Mouse (Mus musculus) bone marrow, adult 2 months (tissue): ENCODE data around the gene Crb2. TPM values are rescaled to one million over a fixed set of nuclear protein-coding genes. Genes with fewer than 3 reads are reported as not detected.

Experiments
- H3K27ac ChIP-seq: fragments of 200-500 bp; 2 replicates; pipeline ENCODE4 v1.5.1; 2012; ENCODE audit warnings: low read depth, mild to moderate bottlenecking, control low read depth, inconsistent platforms, low read length; ENCODE audit not compliant: control insufficient read depth, poor library complexity, insufficient read depth
- H3K4me1 ChIP-seq: fragments of 200-500 bp; 2 replicates; pipeline ENCODE4 v1.6.1; 2011; ENCODE audit warnings: low read length; ENCODE audit not compliant: control insufficient read depth, insufficient read depth
- H3K4me3 ChIP-seq: fragments of 200-500 bp; replicated peaks from 2 replicates; pipeline ENCODE3; 2011; ENCODE audit warnings: mild to moderate bottlenecking, low read depth, low read length, control low read depth; ENCODE audit not compliant: control insufficient read depth
- CTCF ChIP-seq: fragments of 200-500 bp; IDR thresholded peaks from 2 replicates; pipeline ENCODE4 v1.5.1; 2011; ENCODE audit warnings: low read length, control low read depth; ENCODE audit not compliant: control insufficient read depth, insufficient read depth
- POLR2A ChIP-seq: fragments of 200-500 bp; IDR thresholded peaks from 2 replicates; pipeline ENCODE4 v1.6.1; 2011; ENCODE audit warnings: low read depth, mild to moderate bottlenecking, control low read depth, low read length, borderline replicate concordance; ENCODE audit not compliant: control insufficient read depth
- WGBS: fragments of 180-500 bp; shearing (Covaris S2); methylation state at CpG from one replicate; pipeline ENCODE4 v1.1.7; 2018; 5-methylcytosine and 5-hydroxymethylcytosine counted together
- polyA plus RNA-seq: library from polyadenylated mRNA; stranded (reverse); fragments of >200 nt; gene quantifications from 2 replicates; pipeline ENCODE4 v1.2.4, GENCODE M21; 2011; ENCODE audit warnings: low replicate concordance; ENCODE audit not compliant: missing spikeins, insufficient read depth, insufficient read length

Gene Crb2
- polyA plus RNA-seq, 1 experiment, result not detected

DNA sequence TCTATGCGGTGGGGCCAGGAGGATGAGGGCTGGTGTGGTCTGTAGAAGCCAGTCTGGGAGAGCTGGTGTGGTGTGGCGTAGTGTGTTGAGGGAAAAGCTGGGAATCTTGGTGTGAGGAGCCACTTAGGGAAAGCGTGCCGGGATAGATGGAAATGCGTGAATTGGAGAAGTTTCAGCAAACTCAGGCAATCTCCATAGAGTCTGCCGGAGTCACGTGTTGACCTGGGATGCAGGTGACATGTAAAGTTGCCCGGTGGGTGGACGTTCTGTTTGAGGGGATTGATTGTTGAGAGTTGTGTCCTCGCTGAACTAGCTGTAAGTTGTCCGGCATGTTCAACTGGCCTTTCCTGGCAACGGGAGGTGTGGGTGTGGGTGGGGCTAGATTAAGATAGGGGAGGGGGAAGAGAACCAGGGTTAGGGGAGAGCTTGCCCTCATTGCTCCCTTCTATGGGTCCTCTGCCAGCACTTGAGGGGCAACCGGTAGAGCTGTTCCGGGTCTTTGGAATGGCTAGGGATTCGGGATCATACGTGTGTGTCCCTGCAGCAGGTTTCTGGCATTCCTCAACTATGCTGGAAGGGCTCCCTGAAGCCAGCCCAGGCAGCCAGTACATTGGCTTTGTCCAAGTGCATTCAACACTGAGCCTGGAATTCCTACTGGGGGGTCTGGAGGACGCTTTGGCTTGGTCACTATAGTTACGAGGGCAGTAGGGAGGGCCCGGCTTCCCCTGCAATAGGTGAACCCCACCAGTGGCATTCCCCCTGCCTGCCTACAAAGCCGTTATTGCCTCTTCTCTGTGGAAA lies 762 bp downstream of the Crb2 start:
- H3K4me3 ChIP-seq, result no peak overlapping the region
- 65% methylated on average over 20 of the region's 20 CpGs for WGBS
- no peak for TF ChIP-seq CTCF
- no peak overlapping the region for H3K27ac ChIP-seq
- no peaks in the 10 kb centered on the region for H3K4me1 ChIP-seq

DNA sequence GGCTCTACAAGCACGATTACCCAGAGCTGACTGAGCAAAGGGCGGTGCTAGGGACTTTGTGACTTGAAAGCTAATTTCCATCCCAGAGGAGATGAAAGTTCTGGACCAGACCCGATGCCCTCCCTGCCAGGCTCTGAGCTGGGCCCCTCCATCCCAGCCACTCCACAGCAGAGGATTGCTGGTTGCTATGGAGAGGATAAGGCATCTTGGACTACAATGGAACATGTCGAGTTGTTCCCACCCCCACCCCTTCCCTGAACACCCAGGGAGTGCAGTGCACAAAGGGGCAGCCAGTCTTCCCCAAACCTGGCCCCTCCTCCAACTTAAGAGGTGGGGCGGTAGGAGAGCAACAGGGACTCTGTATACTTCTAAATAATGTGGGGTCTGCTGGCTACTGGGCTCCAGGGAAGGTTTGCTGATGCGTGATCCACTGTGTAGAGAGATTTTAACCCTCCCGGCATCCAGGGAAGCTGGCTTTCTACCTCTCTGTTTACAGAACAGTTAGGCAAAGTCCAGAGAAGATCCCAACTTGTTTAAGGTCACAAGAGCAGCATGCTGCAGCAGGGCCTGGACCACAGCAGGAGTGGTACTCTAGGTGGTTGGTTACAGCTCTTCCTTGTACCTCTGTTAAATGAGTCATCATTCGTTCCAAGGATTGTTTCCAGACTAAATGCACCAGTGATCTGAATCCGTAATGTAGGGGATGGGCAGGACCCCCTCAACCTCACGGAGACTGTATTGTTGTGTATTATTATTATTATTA lies 2.1 kb downstream of the Crb2 start:
- no peak overlapping the region for H3K27ac ChIP-seq
- WGBS, result 76% methylated on average over 10 of the region's 10 CpGs
- no peaks in the 10 kb centered on the region for H3K4me1 ChIP-seq
- TF ChIP-seq CTCF (no peak), POLR2A (no peak)
- no peak overlapping the region for H3K4me3 ChIP-seq

DNA sequence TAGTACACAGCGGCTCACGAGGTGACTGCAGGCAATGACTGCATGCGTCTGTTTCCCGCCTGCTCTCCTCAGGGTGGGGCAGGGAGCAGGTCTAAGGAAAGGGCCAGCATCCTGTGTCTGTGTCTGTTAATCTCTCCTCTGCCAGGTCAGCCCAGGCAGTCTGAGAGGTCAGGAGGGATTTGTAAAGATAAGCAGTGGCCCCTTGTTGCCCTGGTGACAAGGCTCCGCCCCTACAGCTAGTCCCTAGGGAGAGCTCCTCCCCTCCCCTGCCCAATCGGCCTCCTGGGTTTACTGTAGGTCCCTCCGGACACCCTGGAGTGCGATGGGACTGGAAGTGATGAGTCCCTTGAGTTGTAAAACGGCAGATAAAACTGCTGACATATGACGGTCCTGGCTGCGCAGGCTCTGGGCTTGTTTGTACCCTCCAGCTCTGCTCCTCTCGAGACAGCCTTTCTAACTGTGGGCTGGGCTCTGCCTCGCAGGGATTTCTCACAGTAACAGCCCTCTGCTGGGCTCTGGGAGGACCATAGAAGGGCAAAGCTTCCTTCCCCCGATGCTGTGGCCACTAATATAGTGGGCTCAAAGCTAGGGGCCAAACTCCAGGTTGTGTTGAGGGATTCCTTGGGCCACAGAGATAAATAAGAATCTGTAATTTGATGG lies 4.4 kb downstream of the Crb2 start:
- no peak overlapping the region for H3K4me3 ChIP-seq
- H3K4me1 ChIP-seq, result no peaks in the 10 kb centered on the region
- 2% methylated on average over 14 of the region's 14 CpGs for WGBS
- no peak overlapping the region for H3K27ac ChIP-seq
- no peak for TF ChIP-seq CTCF
- no peak for TF ChIP-seq POLR2A

DNA sequence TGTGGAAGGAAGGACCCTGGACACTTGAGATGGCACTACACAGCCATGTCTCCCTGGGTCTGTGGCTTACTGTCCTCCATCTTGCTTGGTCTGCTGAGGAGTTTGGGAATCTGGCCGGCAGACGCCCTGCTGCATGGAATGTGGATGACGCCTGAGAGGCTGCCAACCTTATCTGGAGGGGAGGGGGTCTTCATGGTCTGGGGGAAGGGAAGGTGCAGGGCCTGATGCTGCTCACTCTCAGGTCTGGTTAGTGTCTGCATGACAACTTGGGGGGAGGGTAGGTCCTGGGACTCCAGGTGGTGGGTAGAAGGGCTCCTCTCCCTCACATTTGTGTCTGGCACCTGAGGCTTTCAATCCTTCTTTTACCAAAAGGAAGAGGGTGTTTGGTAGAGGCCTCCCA lies 5.4 kb downstream of the Crb2 start:
- H3K27ac ChIP-seq, result no peak overlapping the region
- 90% methylated on average over 3 of the region's 3 CpGs for WGBS
- TF ChIP-seq CTCF, result no peak

DNA sequence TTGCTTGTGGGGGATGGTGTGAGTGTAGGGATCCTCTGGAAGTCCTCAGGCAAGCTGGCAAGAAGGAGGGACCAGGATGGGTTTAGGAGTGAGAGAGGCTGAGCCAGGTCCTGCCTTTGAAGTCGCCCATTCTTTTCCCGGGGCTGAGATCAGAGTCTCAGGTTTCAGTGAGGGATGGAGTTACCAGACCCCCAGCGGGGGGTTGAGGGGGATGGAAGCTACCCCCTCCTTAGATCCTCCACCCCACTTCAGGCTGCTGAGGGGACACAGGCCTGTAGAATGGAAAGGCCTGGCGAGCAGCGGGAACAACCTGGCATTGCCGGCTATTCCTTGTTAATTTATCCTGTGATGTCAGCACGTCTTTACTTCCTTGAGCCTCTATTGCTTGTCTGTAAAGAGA lies 6.0 kb downstream of the Crb2 start:
- TF ChIP-seq CTCF (no peak), POLR2A (no peak)
- Histone ChIP-seq H3K27ac (no peak overlapping the region), H3K4me1 (no peaks in the 10 kb centered on the region), H3K4me3 (no peak overlapping the region)
- 73% methylated on average over 7 of the region's 7 CpGs for WGBS

More for the DNA sequence above, 5.4 kb downstream of the Crb2 start:
- Histone ChIP-seq H3K4me1 (no peaks in the 10 kb centered on the region), H3K4me3 (no peak overlapping the region)

DNA sequence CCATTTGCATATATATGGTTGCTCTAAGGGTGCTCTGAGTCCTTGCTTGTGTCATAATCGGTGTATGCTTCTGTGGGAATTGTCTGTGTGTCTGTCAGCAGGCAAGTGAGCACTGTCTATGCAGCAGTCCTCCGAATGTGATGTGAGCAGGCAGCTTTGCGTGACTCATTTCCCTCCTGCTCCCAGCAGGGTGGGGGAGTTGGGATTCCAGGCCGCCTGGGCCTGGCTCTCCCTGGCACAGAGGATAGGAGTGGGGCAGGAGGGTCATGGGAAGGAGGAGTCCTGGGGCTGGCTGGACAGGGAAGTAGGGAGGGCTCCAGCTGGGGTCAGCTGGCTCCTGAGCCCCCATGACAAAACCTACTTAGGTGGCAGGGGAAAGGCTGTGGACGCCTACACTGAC lies 8.4 kb downstream of the Crb2 start:
- no peak for TF ChIP-seq CTCF
- TF ChIP-seq POLR2A, result no peak
- Histone ChIP-seq H3K27ac (no peak overlapping the region), H3K4me1 (no peaks in the 10 kb centered on the region), H3K4me3 (no peak overlapping the region)
- WGBS, result 62% methylated on average over 5 of the region's 5 CpGs

DNA sequence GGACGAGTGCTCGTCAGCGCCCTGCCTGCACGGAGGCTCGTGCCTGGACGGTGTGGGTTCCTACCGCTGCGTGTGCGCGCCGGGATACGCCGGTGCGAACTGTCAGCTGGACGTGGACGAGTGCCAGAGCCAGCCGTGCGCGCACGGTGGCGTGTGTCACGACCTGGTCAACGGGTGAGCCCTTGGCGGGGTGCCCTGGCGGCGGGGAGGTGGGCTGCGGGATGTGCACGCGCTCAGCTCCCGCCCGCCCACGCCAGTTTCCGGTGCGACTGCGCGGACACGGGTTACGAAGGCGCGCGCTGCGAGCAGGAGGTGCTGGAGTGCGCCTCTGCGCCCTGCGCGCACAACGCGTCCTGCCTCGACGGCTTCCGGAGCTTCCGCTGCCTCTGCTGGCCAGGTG lies 10.4 kb downstream of the Crb2 start:
- no peak for TF ChIP-seq CTCF
- TF ChIP-seq POLR2A, result no peak
- 34% methylated on average over 52 of the region's 52 CpGs for WGBS
- H3K4me3 ChIP-seq, result no peak overlapping the region
- H3K27ac ChIP-seq, result no peak overlapping the region
- H3K4me1 ChIP-seq, result no peaks in the 10 kb centered on the region

DNA sequence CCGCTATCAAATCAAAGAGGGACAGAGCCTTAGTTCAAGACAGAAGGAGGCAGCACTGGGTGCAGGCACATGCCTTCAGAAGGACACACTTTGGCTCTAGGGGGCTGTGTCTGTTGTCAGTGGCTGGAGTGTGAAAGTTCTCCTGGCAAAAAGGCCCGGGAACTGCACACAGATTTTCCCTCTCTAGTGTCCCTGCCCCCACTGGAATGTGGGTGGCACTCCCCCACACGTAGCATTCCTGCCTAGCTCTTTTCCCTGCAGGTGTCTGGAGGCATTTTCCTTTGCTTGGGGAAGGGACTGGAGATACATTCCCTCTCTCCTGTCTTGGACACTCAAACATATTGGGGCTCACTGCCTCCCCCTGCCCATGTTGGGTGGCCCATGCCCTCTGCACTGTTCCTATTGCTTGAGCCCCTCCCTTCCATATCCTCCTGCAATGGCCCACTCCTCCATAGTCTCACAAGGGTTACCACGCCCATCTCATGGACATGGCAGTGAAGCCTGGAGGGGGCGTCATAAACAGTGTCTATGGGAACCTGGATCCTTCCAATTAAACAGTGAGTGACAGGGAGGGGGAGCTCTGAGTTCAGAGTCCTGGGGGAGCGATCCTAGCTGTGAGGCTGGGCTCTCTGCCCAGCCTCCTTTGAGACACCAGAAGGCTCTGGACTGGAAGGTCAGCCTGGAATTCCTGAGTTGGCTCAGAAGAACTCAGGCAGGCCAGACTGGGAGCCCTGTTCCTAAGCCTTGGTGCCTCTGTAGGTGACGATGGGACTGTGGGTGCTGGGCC lies 12.3 kb downstream of the Crb2 start:
- Histone ChIP-seq H3K4me3 (no peak overlapping the region), H3K4me1 (no peaks in the 10 kb centered on the region), H3K27ac (no peak overlapping the region)
- TF ChIP-seq CTCF (no peak), POLR2A (no peak)
- 76% methylated on average over 7 of the region's 7 CpGs for WGBS
